Comparison of ENCODE assay signal across 18 mouse cellular contexts in genomic region chr7:3844951-3845350, GRCm38 (mm10). TPM values are rescaled to one million over a fixed set of nuclear protein-coding genes. Genes with fewer than 3 reads are reported as not detected.
"Had no signal": no experiment of that assay in that cellular context is flagged by ENCODE, and none has a peak within 500 bp of the region (broad histone marks: within the 10 kb centered on the region; RNA-seq: fewer than 3 reads in every experiment).

Pira2 (minus strand) TSS chr7:3845051.

RNA-seq across cellular contexts. Expression of gene Pira2, which starts in this region (rescaled TPM):
- total RNA-seq: left cerebral cortex, adult 2 months; left cerebral cortex, adult 8-10 months; left cerebral cortex, postnatal 10 days; left cerebral cortex, postnatal 14 days; left cerebral cortex, postnatal 25 days; left cerebral cortex, postnatal 36 days; left cerebral cortex, postnatal 4 days; megakaryocyte-erythroid progenitor cell, adult 5-6 weeks; midbrain, postnatal 0 days had no signal
- polyA plus RNA-seq: limb, embryonic 10.5 days; limb, embryonic 12.5 days; midbrain, embryonic 10.5 days; midbrain, embryonic 11.5 days; midbrain, embryonic 12.5 days; midbrain, embryonic 13.5 days; midbrain, embryonic 16.5 days; midbrain, postnatal 0 days; myocyte; neural tube, embryonic 11.5 days had no signal
